Mouse (Mus musculus) bone marrow, adult 2 months (tissue): Measurements from ENCODE around the gene Cldn7. TPM values are rescaled to one million over a fixed set of nuclear protein-coding genes. Genes with fewer than 3 reads are reported as not detected.
"Not testable (repeated sequence)": the region's sequence is repeated elsewhere in the genome, so short reads cannot be mapped to it uniquely, and the experiment has no call there.

Source experiments
- H3K27ac ChIP-seq: fragments of 200-500 bp; 2 replicates; pipeline ENCODE4 v1.5.1; 2012; ENCODE audit warnings: low read depth, mild to moderate bottlenecking, control low read depth, inconsistent platforms, low read length; ENCODE audit not compliant: control insufficient read depth, poor library complexity, insufficient read depth
- H3K4me1 ChIP-seq: fragments of 200-500 bp; 2 replicates; pipeline ENCODE4 v1.6.1; 2011; ENCODE audit warnings: low read length; ENCODE audit not compliant: control insufficient read depth, insufficient read depth
- H3K4me3 ChIP-seq: fragments of 200-500 bp; replicated peaks from 2 replicates; pipeline ENCODE3; 2011; ENCODE audit warnings: mild to moderate bottlenecking, low read depth, low read length, control low read depth; ENCODE audit not compliant: control insufficient read depth
- CTCF ChIP-seq: fragments of 200-500 bp; IDR thresholded peaks from 2 replicates; pipeline ENCODE4 v1.5.1; 2011; ENCODE audit warnings: low read length, control low read depth; ENCODE audit not compliant: control insufficient read depth, insufficient read depth
- POLR2A ChIP-seq: fragments of 200-500 bp; IDR thresholded peaks from 2 replicates; pipeline ENCODE4 v1.6.1; 2011; ENCODE audit warnings: low read depth, mild to moderate bottlenecking, control low read depth, low read length, borderline replicate concordance; ENCODE audit not compliant: control insufficient read depth
- whole genome bisulfite sequencing: fragments of 180-500 bp; shearing (Covaris S2); methylation state at CpG from one replicate; pipeline ENCODE4 v1.1.7; 2018; 5-methylcytosine and 5-hydroxymethylcytosine counted together
- polyA plus RNA-seq: library from polyadenylated mRNA; stranded (reverse); fragments of >200 nt; gene quantifications from 2 replicates; pipeline ENCODE4 v1.2.4, GENCODE M21; 2011; ENCODE audit warnings: low replicate concordance; ENCODE audit not compliant: missing spikeins, insufficient read depth, insufficient read length

Gene Cldn7
- not detected in 2 replicates for polyA plus RNA-seq

GRCm38 (mm10) chr11:69964650-69965270 is at the start of gene Cldn7:
Gene Cldn7 (plus strand): TSS chr11:69964779.
- H3K4me3 ChIP-seq: no peak within 1 kb of the TSS
- TF ChIP-seq POLR2A (no peak), CTCF (no peak)
- no peak within 1 kb of the TSS; the same call in 1 of the 2 replicates for H3K27ac ChIP-seq
- 38% methylated on average over 24 of the region's 24 CpGs for WGBS
- H3K4me1 ChIP-seq: peaks cover 3% of the 10 kb centered on the region; the same call in 1 of the 2 replicates

DNA sequence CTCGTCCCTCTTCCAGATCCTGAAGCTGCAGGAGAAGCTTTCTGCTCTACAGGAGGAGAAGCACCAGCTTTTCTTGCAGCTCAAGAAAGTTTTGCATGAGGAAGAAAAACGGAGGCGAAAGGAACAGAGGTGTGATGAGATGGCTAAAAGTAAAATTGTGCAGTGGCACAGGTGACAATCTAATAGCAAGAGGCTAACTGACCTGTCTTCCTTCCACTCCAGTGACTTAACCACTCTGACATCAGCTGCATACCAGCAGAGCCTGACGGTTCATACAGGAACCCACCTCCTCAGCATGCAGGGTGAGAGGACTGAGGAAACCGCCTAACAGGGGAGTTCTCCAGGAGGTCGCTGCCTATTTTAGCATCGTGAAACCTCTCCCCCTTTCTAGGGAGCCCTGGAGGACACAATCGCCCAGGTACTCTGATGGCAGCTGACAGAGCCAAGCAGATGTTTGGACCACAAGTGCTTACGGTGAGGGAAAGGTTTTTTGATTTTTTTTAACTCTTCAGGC is 49.6 kb upstream of the Cldn7 start:
- TF ChIP-seq CTCF (no peak), POLR2A (no peak)
- H3K4me1 ChIP-seq: peaks cover 3% of the 10 kb centered on the region
- 36% methylated on average over 9 of the region's 9 CpGs for WGBS
- H3K27ac ChIP-seq: no peak overlapping the region
- H3K4me3 ChIP-seq: peak overlapping the region; percentile 92

DNA sequence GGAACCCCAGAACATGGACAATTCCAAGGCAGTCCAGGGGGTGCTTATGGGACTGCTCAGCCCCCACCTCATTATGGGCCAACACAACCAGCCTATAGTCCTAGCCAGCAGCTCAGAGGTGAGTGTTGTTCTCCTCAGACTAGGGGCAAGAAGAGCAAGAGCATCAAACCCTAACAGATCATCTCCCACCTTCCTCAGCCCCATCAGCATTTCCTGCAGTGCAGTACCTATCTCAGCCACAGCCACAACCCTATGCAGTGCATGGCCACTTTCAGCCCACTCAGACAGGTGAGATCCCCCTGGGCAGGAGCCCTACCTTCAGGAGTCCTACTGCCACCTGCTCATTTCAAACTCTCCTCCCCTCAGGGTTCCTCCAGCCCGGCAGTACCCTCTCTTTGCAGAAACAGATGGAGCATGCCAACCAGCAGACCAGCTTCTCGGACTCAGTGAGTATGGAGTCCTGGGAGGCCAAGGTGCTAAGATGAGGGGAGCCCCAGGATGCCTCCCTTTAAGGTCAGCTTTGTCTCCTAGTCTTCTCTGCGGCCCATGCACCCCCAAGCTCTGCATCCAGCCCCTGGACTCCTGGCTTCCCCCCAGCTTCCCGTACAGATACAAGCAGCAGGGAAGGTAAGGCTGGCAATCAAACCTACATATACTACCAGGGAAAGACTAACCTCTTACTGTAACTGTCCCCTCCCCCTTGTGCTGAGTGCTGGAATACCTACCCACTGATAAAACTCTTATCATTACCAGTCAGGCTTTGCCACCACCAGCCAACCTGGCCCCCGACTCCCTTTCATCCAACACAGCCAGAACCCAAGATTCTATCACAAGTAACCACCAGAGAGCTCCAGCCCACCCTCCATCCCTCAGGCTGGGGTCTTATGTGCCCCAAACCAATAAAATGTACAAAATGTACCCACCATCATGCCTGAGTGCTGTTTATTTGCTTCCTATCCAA is 48.6 kb upstream of the Cldn7 start:
- Histone ChIP-seq H3K4me3 (peak overlapping the region; percentile 48), H3K4me1 (peaks cover 3% of the 10 kb centered on the region), H3K27ac (peak overlapping the region; percentile 64)
- 52% methylated on average over 5 of the region's 5 CpGs for WGBS
- TF ChIP-seq CTCF (no peak), POLR2A (no peak)

DNA sequence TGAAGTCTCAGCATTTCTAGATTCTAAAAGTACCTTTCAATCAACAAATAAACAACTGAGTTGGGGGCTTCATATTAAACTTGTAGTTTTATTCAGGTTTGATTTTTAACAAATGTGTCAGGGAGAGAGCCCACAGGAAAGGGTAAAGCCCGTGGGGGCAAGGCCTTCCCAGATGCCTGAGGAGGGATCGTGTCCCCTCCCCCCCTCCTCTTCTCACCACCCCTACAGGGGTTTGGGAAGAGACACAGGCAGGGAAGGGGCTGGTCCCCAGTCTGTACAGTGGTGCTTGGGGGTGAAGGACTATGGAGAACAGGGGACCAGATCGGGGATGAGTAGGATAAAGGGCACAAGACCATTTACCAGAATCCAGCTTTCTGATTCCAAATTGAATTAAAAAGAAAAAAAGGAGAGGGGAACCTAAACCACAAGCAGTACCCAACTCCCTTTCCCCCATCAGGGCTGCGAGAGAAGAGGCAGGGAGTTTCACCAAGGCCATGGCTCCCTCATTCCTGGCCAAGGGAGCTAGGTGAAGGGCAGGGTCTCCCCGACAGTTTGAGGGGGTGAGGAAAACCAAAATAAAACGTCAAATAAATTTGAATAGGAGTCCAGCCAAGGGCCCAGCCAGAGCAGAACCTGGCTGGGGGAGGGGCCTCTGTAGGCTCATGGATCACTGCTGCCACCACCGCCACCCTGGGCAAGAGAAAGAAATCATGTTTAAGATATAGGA is 47.8 kb upstream of the Cldn7 start:
- 48% methylated on average over 7 of the region's 7 CpGs for WGBS
- H3K4me1 ChIP-seq, H3K4me3 ChIP-seq: not testable (repeated sequence)
- peak overlapping the region; percentile 25; the same call in 1 of the 2 replicates for H3K27ac ChIP-seq

GRCm38 (mm10) chr11:69917379-69917948 is 47.1 kb upstream of the Cldn7 start:
- H3K4me1 ChIP-seq: peaks cover 3% of the 10 kb centered on the region
- H3K4me3 ChIP-seq: no peak overlapping the region
- TF ChIP-seq CTCF (no peak), POLR2A (no peak)
- WGBS: 71% methylated on average over 8 of the region's 8 CpGs
- no peak overlapping the region for H3K27ac ChIP-seq

- WGBS: 66% methylated on average over 5 of the region's 5 CpGs
- TF ChIP-seq POLR2A: no peak
- no peak for TF ChIP-seq CTCF
- H3K4me3 ChIP-seq: no peak overlapping the region
- H3K4me1 ChIP-seq: peaks cover 2% of the 10 kb centered on the region
- H3K27ac ChIP-seq: no peak overlapping the region
These were observed 46.5 kb upstream of the Cldn7 start for GRCm38 (mm10) chr11:69918118-69918517.

GRCm38 (mm10) chr11:69919053-69919452 is 45.5 kb upstream of the Cldn7 start:
- WGBS: 26% methylated on average over 9 of the region's 9 CpGs
- Histone ChIP-seq H3K27ac (no peak overlapping the region), H3K4me1 (no peaks in the 10 kb centered on the region; the same call in 1 of the 2 replicates), H3K4me3 (peak overlapping the region; percentile 86)
- TF ChIP-seq POLR2A (no peak), CTCF (no peak)

DNA sequence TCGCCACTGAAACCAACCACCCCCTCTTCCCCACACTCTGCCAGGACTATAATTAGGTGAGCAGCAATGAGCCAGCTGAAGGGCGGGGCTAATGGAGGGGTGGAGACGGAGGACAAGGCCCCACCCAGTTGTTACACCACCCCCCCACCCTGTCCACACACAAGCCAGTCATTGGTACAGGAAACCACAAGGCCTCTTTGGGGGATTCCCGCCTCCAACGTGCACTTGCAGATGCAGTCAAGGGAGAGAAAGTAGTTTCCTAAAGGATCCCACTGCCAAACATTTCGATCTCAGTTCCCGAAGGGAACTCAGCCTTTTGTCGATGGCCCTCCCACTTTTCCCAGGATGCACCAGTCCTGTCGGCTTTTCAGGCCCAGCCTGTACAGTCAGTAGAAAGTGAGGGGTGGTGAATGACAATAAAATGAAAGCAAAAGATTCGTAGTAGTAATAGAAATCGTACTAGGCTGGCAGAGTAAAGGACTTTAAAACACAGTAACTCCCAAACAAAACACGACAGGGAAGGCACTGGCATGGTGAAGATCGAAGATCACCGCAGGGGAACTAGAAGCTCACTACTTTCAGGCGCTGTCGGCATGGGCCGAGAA is 44.8 kb upstream of the Cldn7 start:
- under 1% methylated on average over 17 of the region's 17 CpGs for WGBS
- Histone ChIP-seq H3K4me3 (peak overlapping the region; percentile 86), H3K4me1 (no peaks in the 10 kb centered on the region; the same call in 1 of the 2 replicates), H3K27ac (peak overlapping the region; percentile 95)
- TF ChIP-seq POLR2A (no peak), CTCF (no peak)
